Mouse (Mus musculus): ENCODE results near the gene Morf4l1.

The Morf4l1 gene

GRCm38 (mm10) chr9:90114567-90115307, at the start of gene Morf4l1:
Morf4l1 (minus strand) TSS chr9:90114774.
- no peak for TF ChIP-seq GATA4 (IDR thresholded peaks at IDR 0.05; ENCODE audit: insufficient replicate concordance, low read length)

- no peak for TF ChIP-seq GATA4 (IDR thresholded peaks at IDR 0.05; ENCODE audit: insufficient replicate concordance, low read length)
These were observed 49.1 kb upstream of the Morf4l1 start for GRCm38 (mm10) chr9:90163749-90164095.

GRCm38 (mm10) chr9:90162926-90163748, 48.6 kb upstream of the Morf4l1 start, which contains the start of gene Adamts7:
Adamts7 (plus strand) TSS chr9:90163069.
- no peak for TF ChIP-seq GATA4 (IDR thresholded peaks at IDR 0.05; ENCODE audit: insufficient replicate concordance, low read length)

GRCm38 (mm10) chr9:90162243-90162925, 47.8 kb upstream of the Morf4l1 start:
- TF ChIP-seq GATA4 (IDR thresholded peaks at IDR 0.05; ENCODE audit: insufficient replicate concordance, low read length): no peak

GRCm38 (mm10) chr9:90146869-90147268, 32.3 kb upstream of the Morf4l1 start:
- TF ChIP-seq GATA4 (IDR thresholded peaks at IDR 0.05; ENCODE audit: insufficient replicate concordance, low read length): no peak

GRCm38 (mm10) chr9:90145788-90146187, 31.2 kb upstream of the Morf4l1 start:
- TF ChIP-seq GATA4 (IDR thresholded peaks at IDR 0.05; ENCODE audit: insufficient replicate concordance, low read length): no peak

GRCm38 (mm10) chr9:90136678-90136965, 22.0 kb upstream of the Morf4l1 start:
- TF ChIP-seq GATA4 (IDR thresholded peaks at IDR 0.05; ENCODE audit: insufficient replicate concordance, low read length): no peak

- no peak for TF ChIP-seq GATA4 (IDR thresholded peaks at IDR 0.05; ENCODE audit: insufficient replicate concordance, low read length)
These were observed 21.5 kb upstream of the Morf4l1 start for GRCm38 (mm10) chr9:90135963-90136677.

GRCm38 (mm10) chr9:90135466-90135865, 20.9 kb upstream of the Morf4l1 start:
- no peak for TF ChIP-seq GATA4 (IDR thresholded peaks at IDR 0.05; ENCODE audit: insufficient replicate concordance, low read length)

GRCm38 (mm10) chr9:90133562-90134355, 19.2 kb upstream of the Morf4l1 start:
- TF ChIP-seq GATA4 (IDR thresholded peaks at IDR 0.05; ENCODE audit: insufficient replicate concordance, low read length): no peak

GRCm38 (mm10) chr9:90128636-90129201, 14.1 kb upstream of the Morf4l1 start:
- TF ChIP-seq GATA4 (IDR thresholded peaks at IDR 0.05; ENCODE audit: insufficient replicate concordance, low read length): no peak

GRCm38 (mm10) chr9:90127146-90127545, 12.6 kb upstream of the Morf4l1 start:
- no peak; the same call in 1 of the 2 replicates for TF ChIP-seq GATA4 (IDR thresholded peaks at IDR 0.05; ENCODE audit: insufficient replicate concordance, low read length)

- TF ChIP-seq GATA4 (IDR thresholded peaks at IDR 0.05; ENCODE audit: insufficient replicate concordance, low read length): no peak
These were observed 11.9 kb upstream of the Morf4l1 start for GRCm38 (mm10) chr9:90126260-90127010.

All from liver, adult (tissue).